Mouse (Mus musculus): Measurements from ENCODE around the gene Serpina5.

Gene Serpina5

GRCm38 (mm10) chr12:104127696-104128095 is 26.8 kb downstream of the Serpina5 start, which contains the start of gene Serpina3b:
TSS of gene Serpina3b (plus strand) at chr12:104127996.
- DNase-seq (ENCODE audit: low spot score) = no peak

DNA sequence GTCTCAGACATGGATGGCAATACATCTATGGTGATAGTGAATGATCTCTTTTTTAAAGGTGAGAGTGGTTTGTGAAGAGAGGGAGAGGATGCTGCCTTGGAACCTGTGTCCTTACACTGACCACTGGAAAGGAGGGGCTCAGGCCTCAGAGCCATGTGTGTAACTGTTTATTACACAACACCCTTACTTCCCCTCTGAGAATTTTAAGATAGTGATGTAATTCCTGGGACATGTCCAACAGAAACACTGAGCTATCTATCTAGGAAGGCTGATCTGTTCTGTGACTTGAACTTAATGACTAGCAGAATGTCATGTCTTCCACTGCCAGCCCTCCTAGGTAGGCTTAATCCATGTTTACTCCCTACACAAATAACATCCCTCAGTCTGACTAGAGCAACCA is 30.1 kb downstream of the Serpina5 start:
- DNase-seq (ENCODE audit: low spot score) = no peak

- no peak for DNase-seq (ENCODE audit: low spot score)
Observed at GRCm38 (mm10) chr12:104138216-104138615, 37.3 kb downstream of the Serpina5 start.

GRCm38 (mm10) chr12:104140543-104141103 is 39.7 kb downstream of the Serpina5 start:
- DNase-seq (ENCODE audit: low spot score) = no peak

DNA sequence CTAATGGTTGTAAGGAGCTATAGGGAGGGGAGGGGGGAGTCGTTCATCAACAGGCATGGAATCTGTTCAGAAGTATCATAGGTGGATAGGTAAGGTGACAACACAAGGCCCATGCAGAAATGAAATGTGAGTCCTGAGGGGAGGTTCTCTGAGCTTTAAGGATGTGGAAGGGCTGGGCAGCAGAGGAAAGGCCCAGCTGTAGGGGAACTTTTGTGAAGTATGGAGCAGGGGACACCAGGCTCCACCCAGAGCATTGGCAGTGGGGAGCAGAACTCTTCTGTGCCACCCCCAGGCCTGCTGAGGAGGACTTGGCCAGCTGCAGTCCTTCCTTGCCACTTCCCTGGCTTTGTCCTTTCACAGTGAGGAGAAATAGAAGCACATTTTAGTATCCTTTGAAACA is 40.6 kb downstream of the Serpina5 start:
- DNase-seq (ENCODE audit: low spot score) = no peak

- DNase-seq (ENCODE audit: low spot score) = no peak
Observed at GRCm38 (mm10) chr12:104142427-104142826, 41.5 kb downstream of the Serpina5 start.

DNA sequence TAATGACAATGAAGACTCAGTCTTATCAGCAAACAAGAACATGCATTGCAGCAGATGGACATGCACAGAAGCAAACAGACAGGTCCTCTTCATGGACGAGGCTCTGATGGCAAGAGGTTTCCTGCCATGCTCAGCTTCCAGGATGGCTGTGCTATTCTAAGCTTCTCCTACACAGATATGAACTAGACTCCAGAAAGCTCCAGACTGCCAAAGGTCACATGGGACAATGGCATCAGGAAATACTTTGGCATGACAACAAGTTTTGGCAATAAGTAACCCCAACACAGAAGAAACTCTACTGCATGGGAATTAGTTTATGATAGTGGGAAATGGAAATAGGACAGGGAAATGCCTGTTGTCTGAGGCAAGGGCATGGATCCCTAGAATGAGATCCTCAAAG is 42.4 kb downstream of the Serpina5 start:
- DNase-seq (ENCODE audit: low spot score) = no peak

GRCm38 (mm10) chr12:104145571-104145970 is 44.7 kb downstream of the Serpina5 start:
- no peak for DNase-seq (ENCODE audit: low spot score)

DNA sequence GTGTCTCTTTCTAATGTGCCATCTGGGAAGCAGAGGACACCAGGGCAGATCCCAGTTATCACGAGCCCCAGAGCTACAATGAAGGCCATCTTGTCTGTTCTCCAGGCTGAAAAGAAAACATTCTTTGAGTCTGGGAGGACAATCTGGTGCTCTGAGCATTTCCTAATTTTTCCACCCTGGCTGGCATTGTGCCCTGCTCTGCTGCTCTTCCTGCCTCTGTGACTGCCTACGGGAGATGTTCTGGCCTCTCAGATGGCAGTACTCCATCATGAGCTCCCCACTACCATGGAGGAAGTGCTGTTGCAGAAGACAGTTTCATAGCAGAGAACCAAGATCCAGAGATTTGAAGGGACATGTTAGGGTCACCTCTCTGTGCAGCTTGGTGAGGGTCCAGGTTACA is 51.1 kb downstream of the Serpina5 start:
- DNase-seq (ENCODE audit: low spot score) = no peak

- no peak for DNase-seq (ENCODE audit: low spot score)
Observed at GRCm38 (mm10) chr12:104153041-104153645, 52.2 kb downstream of the Serpina5 start.

DNA sequence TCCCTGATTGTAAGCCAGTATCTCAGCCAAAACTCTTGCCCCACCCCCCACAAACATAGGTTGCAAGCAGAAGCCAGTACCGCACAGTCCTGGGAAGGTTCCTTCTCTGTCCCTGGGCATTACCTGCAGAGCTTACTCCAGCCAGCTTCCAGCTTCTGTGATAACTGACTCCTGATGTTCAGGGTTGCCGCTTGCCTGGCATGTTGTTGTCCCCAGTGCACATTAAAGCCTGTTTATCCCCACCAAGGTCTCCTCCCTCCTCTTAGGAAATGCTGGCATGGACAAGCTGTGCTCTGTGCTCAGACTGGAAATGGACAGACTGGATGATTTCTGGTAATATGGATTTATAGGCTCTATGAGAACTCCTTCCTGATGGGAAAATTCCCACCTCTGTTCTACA is 52.7 kb downstream of the Serpina5 start, which contains the start of gene Serpina3c:
Gene Serpina3c, minus strand, starts transcription at position 215 of the 400 bp plus-strand sequence.
- no peak for DNase-seq (ENCODE audit: low spot score)
